Mouse (Mus musculus) stomach, postnatal 0 days (tissue): Measurements from ENCODE around the gene Ccr7.

Source experiments
- CTCF ChIP-seq: IDR thresholded peaks from 2 replicates; pipeline ENCODE4 v1.5.1; 2016; ENCODE audit warnings: antibody characterized with exemption, low read depth, mild to moderate bottlenecking, moderate library complexity
- EP300 ChIP-seq: optimal IDR thresholded peaks from 2 replicates; pipeline ENCODE3; 2016; ENCODE audit warnings: antibody characterized with exemption

DNA sequence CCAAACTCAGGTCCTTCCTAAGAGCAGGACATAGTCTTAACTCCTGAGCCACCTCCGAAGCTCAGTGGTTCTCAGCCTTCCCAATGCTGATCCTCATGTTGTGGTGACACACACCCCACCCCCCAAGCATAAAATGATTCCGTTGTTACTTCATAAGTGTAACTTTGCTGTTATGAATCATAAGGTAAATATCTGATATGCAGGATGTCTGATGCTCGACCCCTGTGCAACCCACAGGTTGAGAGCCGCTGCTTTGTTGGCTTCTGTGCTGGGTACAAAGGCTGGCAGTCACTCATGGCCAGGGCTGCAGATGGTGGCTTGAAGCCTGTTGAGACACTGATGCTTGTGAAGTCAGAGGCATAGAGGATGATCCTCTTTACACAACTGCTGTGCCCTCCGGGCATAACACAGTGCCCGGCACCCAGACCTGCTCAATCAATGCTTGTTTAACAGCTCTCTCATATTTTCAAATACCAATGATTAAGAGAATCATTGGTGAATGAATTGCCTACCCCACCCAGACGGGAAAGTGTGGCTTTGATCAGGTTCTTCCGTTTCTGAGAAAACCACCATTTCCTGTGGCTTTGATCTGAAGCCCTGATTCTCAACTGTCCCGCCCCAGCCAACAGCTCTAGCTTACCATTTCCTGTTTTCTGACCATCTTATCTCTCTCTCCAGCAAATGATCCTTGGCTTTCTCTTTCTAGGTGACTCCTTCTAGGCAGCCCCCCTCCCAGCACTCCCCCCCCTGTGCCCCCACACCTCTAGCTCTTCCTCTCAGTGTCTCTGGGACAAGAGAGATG lies 50.1 kb downstream of the Ccr7 start:
- TF ChIP-seq CTCF: no peak
- no peak for TF ChIP-seq EP300
